Mouse (Mus musculus): ENCODE measurements around the gene Slc12a5.

- TF ChIP-seq CTCF (IDR thresholded peaks at IDR 0.05; ENCODE audit: low read depth), result no peak
- TF ChIP-seq EP300 (optimal IDR thresholded peaks at IDR 0.05), result no peak
Observed at GRCm38 (mm10) chr2:165020490-165020889, 59.9 kb downstream of the Slc12a5 start.

Measured in stomach, postnatal 0 days (tissue).